Mouse (Mus musculus) olfactory bulb, adult 2 months (tissue): Measurements from ENCODE around the gene Arrb1.

Experiments used
- CTCF ChIP-seq: fragments of 200-500 bp; IDR thresholded peaks from 2 replicates; pipeline ENCODE4 v1.5.1; 2012; ENCODE audit warnings: low read depth, mild to moderate bottlenecking, low read length, moderate library complexity; ENCODE audit not compliant: insufficient read depth
- POLR2A ChIP-seq: fragments of 200-500 bp; IDR thresholded peaks from 2 replicates; pipeline ENCODE4 v1.6.1; 2012; ENCODE audit warnings: mild to moderate bottlenecking, low read depth, low read length, moderate library complexity; ENCODE audit not compliant: insufficient read depth

DNA sequence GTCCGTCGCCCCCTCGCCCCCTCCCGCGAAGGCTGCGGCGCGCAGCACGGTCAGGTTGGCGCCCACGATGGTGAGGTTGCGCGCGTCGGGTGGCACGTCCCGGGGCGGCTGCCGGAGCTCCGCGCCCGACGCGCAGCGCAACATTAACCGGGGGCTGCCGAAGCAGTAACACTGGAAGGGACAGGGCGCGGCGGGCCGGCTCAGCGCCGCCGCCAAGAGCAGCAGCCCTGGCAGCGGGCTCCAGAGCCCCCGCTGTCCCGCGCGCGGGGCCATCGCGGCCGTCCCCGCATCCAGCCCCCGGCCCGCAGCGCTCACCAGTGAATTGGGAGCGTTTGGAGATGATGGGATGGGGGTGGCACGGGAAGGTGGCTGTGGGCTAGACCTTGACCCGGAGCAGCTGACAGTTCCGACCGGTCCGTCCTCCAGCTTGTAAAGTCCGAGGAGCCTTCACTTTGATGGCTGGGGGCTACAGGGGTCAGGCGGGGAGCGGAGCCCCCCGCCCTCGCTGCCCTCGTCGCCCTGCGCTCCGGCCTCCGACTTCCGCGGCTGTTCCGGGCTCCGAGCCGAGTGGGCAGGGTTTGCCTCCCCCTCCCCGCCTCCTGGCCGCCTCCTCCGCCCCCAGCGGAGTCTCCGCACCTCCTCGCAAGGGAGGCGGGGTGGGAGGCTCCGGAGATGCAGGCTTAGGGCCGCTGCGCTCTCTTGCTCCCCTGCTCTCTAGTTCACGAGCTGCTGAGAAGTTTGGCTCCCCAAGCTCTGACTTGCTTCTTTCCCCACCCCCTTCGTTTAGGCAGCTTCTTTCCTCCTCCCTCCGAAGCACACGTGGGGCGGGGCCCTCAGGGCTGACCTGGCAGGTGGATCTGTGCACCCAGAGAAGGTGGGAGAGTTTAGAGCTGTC, 91.4 kb downstream of the Arrb1 start, which contains the start of gene Tpbgl:
- TF ChIP-seq CTCF (peak; percentile 9; the same call in 1 of the 2 replicates), POLR2A (no peak)
